Mouse (Mus musculus): Measurements from ENCODE around the gene Exosc10. TPM values are rescaled to one million over a fixed set of nuclear protein-coding genes. Genes with fewer than 3 reads are reported as not detected.

Gene Exosc10
- 44.5 and 52.1 TPM in 2 replicates for polyA plus RNA-seq (2015; fragmentation: Nextera tagmentation; extraction: Ambion mirVana)

DNA sequence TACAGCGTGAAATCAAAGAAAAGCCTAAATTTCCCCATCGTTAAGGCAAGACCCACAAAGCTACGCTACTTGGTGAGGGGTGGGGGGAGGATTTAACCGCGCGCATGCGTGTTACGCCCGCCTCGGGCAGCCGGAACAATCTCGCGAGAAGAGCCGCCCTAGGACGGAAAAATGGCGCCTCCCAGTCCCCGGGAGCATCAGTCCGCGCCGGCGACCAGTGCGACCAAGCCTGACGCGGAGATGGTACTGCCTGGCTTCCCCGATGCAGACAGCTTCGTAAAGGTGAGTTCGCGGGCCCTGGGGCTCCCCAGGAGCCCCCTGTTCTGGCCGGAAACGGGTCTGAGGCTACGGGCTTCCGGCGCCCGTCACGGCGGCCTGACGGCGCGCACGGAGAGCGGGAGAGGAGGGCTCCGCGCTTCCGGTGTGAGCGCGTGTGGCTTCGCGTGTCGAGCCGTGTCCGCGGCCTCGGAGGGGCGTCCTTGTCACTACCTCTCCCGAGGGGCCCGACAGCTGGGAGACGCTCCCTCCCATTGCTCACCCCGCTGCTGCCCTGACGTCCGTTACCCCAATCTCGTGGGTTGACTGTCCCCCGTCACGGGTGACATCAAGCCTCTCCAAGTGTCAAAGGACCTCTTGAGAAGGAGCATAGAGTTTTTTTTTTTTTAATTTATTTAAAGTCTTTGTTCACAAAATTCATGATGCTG lies at the start of gene Exosc10:
Gene Exosc10, plus strand, starts transcription at position 133 of the 704 bp plus-strand sequence.
- ATAC-seq (ENCODE audit: low read depth) (peak; percentile 91), DNase-seq (peak; percentile 69)
- H3K27me3 ChIP-seq, result no peaks in the 10 kb centered on the region

DNA sequence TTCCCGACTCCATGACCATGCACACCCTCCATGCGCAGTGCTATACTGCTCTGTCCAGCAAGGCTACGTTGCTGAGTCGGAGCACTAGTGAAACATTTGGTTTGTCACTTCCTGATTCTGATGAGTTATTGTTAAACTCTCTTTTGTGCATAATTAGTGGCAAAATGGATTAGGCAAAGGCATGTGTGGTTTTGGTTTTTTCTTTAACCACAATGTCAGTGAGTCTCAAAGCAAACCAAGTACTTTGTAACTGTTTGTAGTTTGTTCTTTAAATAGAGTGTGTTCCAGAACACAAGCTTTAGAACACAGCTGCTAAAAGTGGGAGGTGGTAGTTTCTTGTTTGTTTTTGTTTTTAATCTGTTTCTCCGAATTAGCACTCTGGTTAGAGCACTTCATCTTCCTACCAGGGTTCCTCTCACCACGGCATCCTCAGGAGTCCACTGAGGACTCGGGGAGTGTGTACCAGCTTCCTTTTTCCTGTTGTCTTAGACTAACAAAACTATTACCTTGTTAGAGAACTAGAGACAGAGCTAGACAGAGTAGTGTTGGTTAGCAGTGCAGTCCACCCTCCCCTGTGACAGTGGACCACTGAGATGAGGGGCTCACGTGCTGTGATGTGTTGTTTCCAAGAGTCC lies 48.7 kb upstream of the Exosc10 start:
- ATAC-seq (ENCODE audit: low read depth), result no peak
- Histone ChIP-seq H3K9ac (no peak overlapping the region), H3K4me1 (replicated peaks) (no peaks in the 10 kb centered on the region), H3K9me3 (replicated peaks) (no peaks in the 10 kb centered on the region), H3K4me3 (replicated peaks) (no peak overlapping the region), H3K4me2 (no peak overlapping the region), H3K27ac (no peak overlapping the region), H3K36me3 (peaks cover 40% of the 10 kb centered on the region), H3K27me3 (no peaks in the 10 kb centered on the region)
- 69% methylated on average over 8 of the region's 8 CpGs for WGBS (ENCODE audit: insufficient replicate concordance)
- DNase-seq, result no peak

More for the DNA sequence above, at the start of gene Exosc10:
- WGBS (ENCODE audit: insufficient replicate concordance), result under 1% methylated on average over 63 of the region's 63 CpGs
- H3K36me3 ChIP-seq, result peaks cover 59% of the 10 kb centered on the region
- peak within 1 kb of the TSS; percentile 72 for H3K27ac ChIP-seq
- peaks cover 14% of the 10 kb centered on the region for H3K4me1 ChIP-seq (replicated peaks)
- no peaks in the 10 kb centered on the region for H3K9me3 ChIP-seq (replicated peaks)
- peak within 1 kb of the TSS; percentile 89 for H3K4me2 ChIP-seq
- peak within 1 kb of the TSS; percentile 89 for H3K9ac ChIP-seq
- H3K4me3 ChIP-seq (replicated peaks), result peak within 1 kb of the TSS; percentile 88

DNA sequence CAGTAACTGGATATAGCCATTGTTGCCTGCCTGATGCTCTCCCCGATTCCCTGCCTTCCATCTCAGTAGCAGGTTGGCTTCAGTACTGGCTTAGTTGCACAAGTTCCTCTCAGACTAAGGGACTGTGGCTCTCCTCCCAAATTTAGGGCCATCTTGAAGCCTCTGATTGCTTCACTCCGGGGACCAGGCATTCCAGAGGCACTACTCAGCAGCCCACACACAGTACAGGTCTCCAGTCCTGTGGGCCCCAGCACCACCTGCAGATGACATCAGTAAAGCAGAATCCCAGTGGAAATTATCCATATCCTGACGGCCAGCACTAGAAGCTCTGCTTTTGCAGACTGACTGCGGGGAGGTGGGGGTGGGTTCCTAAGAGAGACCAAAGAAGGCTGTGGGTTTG lies 47.5 kb upstream of the Exosc10 start:
- WGBS (ENCODE audit: insufficient replicate concordance), result 78% methylated on average over 4 of the region's 4 CpGs
- Histone ChIP-seq H3K9ac (no peak overlapping the region), H3K9me3 (replicated peaks) (no peaks in the 10 kb centered on the region), H3K27me3 (no peaks in the 10 kb centered on the region), H3K4me2 (no peak overlapping the region), H3K4me1 (replicated peaks) (no peaks in the 10 kb centered on the region), H3K36me3 (peaks cover 51% of the 10 kb centered on the region), H3K4me3 (replicated peaks) (no peak overlapping the region), H3K27ac (no peak overlapping the region)
- DNase-seq, result no peak
- ATAC-seq (ENCODE audit: low read depth), result no peak

DNA sequence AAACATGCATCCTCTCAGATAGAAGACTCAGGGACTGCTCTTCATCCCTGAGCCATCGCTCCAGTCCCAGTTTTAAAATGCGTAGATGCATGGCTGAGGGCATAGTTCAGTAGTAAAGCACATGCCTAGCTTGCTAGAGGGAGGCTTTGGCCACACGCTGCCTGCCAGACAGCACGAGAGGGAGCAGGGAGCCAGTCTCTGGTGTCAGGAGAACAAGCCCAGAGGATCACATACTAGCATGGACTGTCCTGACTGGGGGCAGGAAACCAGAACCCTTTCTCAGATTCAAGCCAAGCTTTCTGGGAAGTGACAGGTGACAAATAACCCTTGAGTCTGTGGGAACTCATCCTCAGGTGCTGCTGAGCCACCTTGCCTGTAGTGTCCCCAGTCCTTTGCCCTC lies 46.9 kb upstream of the Exosc10 start:
- WGBS (ENCODE audit: insufficient replicate concordance), result 86% methylated on average over 4 of the region's 4 CpGs
- ATAC-seq (ENCODE audit: low read depth), result no peak
- Histone ChIP-seq H3K36me3 (peaks cover 49% of the 10 kb centered on the region), H3K4me3 (replicated peaks) (no peak overlapping the region), H3K9ac (no peak overlapping the region), H3K9me3 (replicated peaks) (no peaks in the 10 kb centered on the region), H3K4me1 (replicated peaks) (no peaks in the 10 kb centered on the region), H3K4me2 (no peak overlapping the region), H3K27me3 (no peaks in the 10 kb centered on the region), H3K27ac (no peak overlapping the region)
- DNase-seq, result no peak

DNA sequence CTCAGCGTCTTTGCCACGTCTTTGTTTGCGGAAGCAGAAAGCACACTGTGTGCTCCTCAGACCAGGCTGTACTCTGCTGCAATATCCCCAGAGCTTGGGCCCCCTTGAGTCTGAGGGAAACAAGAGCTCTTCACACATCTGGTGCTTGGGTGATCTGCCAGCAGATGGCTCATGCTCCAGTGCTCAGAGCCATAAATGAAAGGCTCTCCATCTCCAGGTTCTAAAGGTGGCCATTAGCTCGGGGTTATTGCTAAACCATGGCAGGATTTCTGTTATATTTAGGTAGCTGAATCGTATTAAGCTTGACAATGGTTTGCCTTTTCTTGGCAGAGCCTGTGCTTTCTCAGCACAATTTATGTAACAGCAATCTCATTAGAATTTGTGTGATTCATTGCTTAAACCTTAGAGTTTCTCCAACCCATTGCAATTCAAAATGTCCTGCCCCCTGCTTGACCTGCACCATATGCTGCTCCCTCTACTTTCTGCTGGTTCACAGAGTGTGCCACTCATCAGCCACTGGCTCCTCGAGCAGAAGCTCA lies 45.1 kb upstream of the Exosc10 start:
- no peaks in the 10 kb centered on the region for H3K9me3 ChIP-seq (replicated peaks)
- H3K9ac ChIP-seq, result no peak overlapping the region
- H3K4me3 ChIP-seq (replicated peaks), result no peak overlapping the region
- DNase-seq (no peak), ATAC-seq (ENCODE audit: low read depth) (no peak)
- H3K4me2 ChIP-seq, result no peak overlapping the region
- whole genome bisulfite sequencing (ENCODE audit: insufficient replicate concordance), result 79% methylated on average over 6 of the region's 6 CpGs
- no peaks in the 10 kb centered on the region for H3K27me3 ChIP-seq
- no peak overlapping the region for H3K27ac ChIP-seq
- H3K36me3 ChIP-seq, result peaks cover 60% of the 10 kb centered on the region
- H3K4me1 ChIP-seq (replicated peaks), result no peaks in the 10 kb centered on the region

DNA sequence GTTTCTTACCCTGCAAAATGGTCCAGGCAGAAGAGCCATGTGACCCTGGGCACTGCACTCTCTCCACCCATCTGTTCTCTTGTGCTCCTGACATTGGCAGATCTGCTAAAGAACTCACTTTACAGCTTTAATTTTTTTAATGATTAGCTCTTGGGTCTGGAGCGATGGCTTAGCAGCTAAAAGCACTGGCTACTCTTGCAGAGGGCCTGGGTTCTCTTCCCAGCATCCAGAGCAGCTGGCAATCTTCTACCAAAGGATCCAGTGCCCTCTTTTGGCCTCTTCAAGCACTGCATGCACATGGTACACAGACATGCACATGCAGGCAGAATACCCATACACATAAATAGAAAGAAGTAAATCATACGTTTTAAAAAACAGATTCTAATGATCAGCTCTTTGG lies 42.9 kb upstream of the Exosc10 start:
- Histone ChIP-seq H3K9me3 (replicated peaks) (no peaks in the 10 kb centered on the region), H3K4me1 (replicated peaks) (no peaks in the 10 kb centered on the region), H3K4me2 (no peak overlapping the region), H3K9ac (no peak overlapping the region), H3K27ac (no peak overlapping the region), H3K4me3 (replicated peaks) (no peak overlapping the region), H3K27me3 (no peaks in the 10 kb centered on the region), H3K36me3 (peaks cover 63% of the 10 kb centered on the region)
- no peak for ATAC-seq (ENCODE audit: low read depth)
- WGBS (ENCODE audit: insufficient replicate concordance), result 78% methylated on average over 2 of the region's 2 CpGs
- DNase-seq, result no peak

DNA sequence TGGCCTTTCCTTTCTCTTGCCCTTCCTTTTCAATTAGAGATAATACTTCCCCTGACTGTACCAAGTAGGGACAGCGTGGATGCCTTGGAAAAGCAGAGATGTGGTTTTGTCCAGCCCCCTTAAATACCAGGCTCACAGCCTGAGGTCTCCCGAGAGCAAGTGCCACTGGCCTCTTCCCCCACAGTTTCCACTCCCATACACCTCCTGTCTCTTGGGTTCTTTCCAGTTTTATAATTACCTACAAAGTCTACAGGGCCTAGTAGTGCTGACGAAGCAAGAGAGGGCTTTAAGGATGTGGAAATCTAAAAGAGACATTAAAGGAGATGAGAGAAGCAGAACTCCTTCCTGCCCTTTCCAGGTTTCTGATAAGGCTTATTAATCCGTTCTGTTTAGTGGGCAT lies 40.4 kb upstream of the Exosc10 start:
- Histone ChIP-seq H3K4me1 (replicated peaks) (no peaks in the 10 kb centered on the region), H3K9ac (no peak overlapping the region), H3K27ac (no peak overlapping the region), H3K4me2 (no peak overlapping the region), H3K27me3 (no peaks in the 10 kb centered on the region), H3K36me3 (peaks cover 64% of the 10 kb centered on the region), H3K9me3 (replicated peaks) (no peaks in the 10 kb centered on the region), H3K4me3 (replicated peaks) (no peak overlapping the region)
- ATAC-seq (ENCODE audit: low read depth), result no peak
- no peak for DNase-seq
- WGBS (ENCODE audit: insufficient replicate concordance), result 66% methylated on average over 4 of the region's 4 CpGs

DNA sequence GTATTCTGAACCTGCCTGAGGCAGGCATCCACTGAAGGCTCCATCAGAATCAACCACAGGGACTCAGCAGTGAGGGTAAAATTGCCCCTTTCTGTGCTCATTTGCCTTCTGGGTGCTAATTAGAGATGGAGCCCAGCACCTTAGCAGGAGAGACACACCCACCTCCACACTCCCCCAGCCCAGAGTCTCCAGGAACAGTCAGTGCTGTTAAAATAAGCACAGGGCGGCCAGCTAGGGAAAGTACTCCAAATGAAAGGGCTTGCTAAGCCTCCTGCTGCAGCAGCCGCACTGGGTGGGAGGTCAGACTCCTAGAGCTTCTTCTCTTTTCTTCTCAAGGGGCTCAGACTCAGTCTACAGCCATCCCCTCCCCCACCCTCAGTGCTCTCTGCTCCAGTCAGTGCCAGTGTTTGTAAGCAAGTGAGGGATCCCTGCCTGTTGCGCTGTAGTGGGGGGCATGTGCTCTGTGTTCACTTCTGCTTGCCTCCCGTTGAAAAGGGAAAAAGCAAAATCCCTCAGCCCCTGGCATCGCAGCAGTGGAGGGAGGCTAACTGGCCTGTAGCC lies 39.9 kb upstream of the Exosc10 start:
- Histone ChIP-seq H3K9ac (no peak overlapping the region), H3K27me3 (no peaks in the 10 kb centered on the region), H3K9me3 (replicated peaks) (no peaks in the 10 kb centered on the region), H3K4me1 (replicated peaks) (no peaks in the 10 kb centered on the region), H3K4me3 (replicated peaks) (no peak overlapping the region), H3K27ac (no peak overlapping the region), H3K4me2 (no peak overlapping the region), H3K36me3 (peaks cover 63% of the 10 kb centered on the region)
- ATAC-seq (ENCODE audit: low read depth) (no peak), DNase-seq (no peak)
- 80% methylated on average over 5 of the region's 5 CpGs for WGBS (ENCODE audit: insufficient replicate concordance)

DNA sequence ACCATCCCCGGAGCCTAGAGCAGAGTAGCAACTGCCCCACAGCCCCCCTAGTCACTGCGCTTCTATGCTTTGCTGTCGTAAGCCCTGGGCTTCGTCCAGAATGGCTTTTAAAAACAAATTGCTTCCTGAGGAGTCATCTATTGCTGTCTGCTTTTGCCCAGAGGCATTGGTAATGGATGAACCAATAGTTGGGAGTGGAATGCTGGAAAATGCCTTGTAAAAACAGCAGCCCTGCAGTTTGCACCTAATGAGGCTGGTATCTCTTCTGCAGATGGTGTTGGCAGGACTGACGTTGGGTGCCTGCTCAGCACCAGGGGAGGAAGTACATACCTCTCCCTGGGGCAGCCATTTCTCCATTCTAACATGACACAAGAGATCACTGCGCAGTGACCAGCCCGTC lies 34.7 kb upstream of the Exosc10 start:
- WGBS (ENCODE audit: insufficient replicate concordance), result 73% methylated on average over 7 of the region's 7 CpGs
- no peaks in the 10 kb centered on the region for H3K27me3 ChIP-seq
- H3K9ac ChIP-seq, result no peak overlapping the region
- H3K4me2 ChIP-seq, result no peak overlapping the region
- no peaks in the 10 kb centered on the region for H3K9me3 ChIP-seq (replicated peaks)
- DNase-seq (no peak), ATAC-seq (ENCODE audit: low read depth) (no peak)
- H3K36me3 ChIP-seq, result peaks cover 64% of the 10 kb centered on the region
- H3K4me1 ChIP-seq (replicated peaks), result no peaks in the 10 kb centered on the region
- H3K4me3 ChIP-seq (replicated peaks), result no peak overlapping the region
- H3K27ac ChIP-seq, result no peak overlapping the region

DNA sequence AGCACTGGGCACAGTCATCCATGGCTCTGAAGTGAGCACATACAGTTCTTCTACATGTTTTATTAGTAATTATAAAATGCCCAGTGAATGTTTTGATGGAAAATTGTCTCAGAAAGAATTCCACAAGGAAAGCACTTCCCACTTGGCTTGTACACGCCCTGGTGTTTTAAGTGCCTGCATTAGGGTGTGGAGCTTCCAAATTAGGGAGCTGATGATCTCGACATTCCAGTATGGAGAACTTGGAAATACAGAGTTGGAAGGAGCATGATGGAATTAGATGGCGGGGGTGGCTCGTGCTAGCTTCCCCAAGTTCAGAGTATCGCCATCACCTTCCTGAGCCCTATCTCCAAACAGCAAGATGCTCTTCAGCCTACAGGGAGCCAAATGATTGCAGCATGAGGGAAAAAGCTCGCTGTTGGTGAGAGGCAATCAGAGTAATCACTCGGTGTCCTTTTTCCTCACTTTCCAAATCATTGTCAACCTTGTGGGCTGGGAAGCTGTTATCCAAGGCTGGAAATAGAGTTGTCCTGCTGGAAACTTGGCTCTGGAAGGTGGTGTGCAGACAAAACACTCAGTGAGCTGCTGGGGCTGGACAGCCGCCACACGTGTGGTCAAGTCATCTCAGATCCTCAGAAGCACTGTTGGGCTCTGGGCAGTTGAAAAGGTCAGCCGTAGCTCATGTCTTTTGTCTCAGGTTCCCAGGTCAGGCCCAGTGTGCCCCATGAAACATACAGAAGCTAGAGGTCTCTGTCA lies 30.9 kb upstream of the Exosc10 start:
- H3K9ac ChIP-seq, result no peak overlapping the region
- DNase-seq (no peak), ATAC-seq (ENCODE audit: low read depth) (no peak)
- H3K27me3 ChIP-seq, result no peaks in the 10 kb centered on the region
- H3K36me3 ChIP-seq, result peaks cover 68% of the 10 kb centered on the region
- 81% methylated on average over 10 of the region's 10 CpGs for WGBS (ENCODE audit: insufficient replicate concordance)
- no peaks in the 10 kb centered on the region for H3K9me3 ChIP-seq (replicated peaks)
- no peak overlapping the region for H3K4me3 ChIP-seq (replicated peaks)
- H3K27ac ChIP-seq, result no peak overlapping the region
- no peak overlapping the region for H3K4me2 ChIP-seq
- H3K4me1 ChIP-seq (replicated peaks), result no peaks in the 10 kb centered on the region

DNA sequence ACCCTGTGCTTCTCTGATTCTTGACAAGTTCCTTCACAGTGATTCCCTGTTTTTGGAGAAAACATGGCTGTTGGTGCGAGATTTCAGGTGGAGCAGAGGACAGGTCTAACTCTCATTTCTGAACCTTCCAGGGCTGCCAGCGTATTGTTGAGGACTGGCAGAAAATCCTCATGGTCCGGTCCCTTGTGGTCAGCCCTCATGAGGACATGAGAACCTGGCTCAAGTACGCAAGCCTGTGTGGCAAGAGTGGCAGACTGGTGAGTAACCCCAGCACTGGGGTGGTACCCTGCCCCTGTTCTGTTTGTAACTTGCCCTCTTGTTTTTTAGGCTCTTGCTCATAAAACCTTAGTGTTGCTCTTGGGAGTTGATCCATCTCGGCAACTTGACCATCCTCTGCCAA lies 27.9 kb upstream of the Exosc10 start:
- WGBS (ENCODE audit: insufficient replicate concordance), result 82% methylated on average over 5 of the region's 5 CpGs
- Histone ChIP-seq H3K27ac (no peak overlapping the region), H3K9me3 (replicated peaks) (no peaks in the 10 kb centered on the region), H3K4me3 (replicated peaks) (no peak overlapping the region), H3K27me3 (no peaks in the 10 kb centered on the region), H3K36me3 (peaks cover 80% of the 10 kb centered on the region), H3K9ac (no peak overlapping the region), H3K4me2 (no peak overlapping the region), H3K4me1 (replicated peaks) (no peaks in the 10 kb centered on the region)
- ATAC-seq (ENCODE audit: low read depth) (no peak), DNase-seq (no peak)

Data from liver, embryonic 13.5 days (tissue).